Mouse (Mus musculus) Patski (cell line): Measurements from ENCODE around the gene Pfkfb2. TPM values are rescaled to one million over a fixed set of nuclear protein-coding genes. Genes with fewer than 3 reads are reported as not detected.
"Not testable (repeated sequence)": the region's sequence is repeated elsewhere in the genome, so short reads cannot be mapped to it uniquely, and the experiment has no call there.

Experiments used
- ATAC-seq: fragments of 100-300 bp; one replicate; pipeline ENCODE4 v1.8.0; 2021
- CTCF ChIA-PET: fragments of 350-600 bp; sonication (Branson Sonifier 250); formaldehyde crosslinking; loops from one replicate; lab custom pipeline; 2022; ENCODE audit warnings: inconsistent platforms; lab: Charles Lee
- POLR2A ChIA-PET: fragments of 350-600 bp; sonication (Branson Sonifier 250); formaldehyde crosslinking; loops from one replicate; lab custom pipeline; 2022; ENCODE audit warnings: antibody characterized with exemption, inconsistent platforms; lab: Charles Lee
- DNase-seq: peaks from one replicate; pipeline ENCODE4 v3.0.0-alpha.2; 2011; ENCODE audit warnings: low read depth, low spot score
- H3K27me3 ChIP-seq: fragments of 371-371 bp; one replicate; pipeline ENCODE4 v1.5.1; 2021
- CTCF ChIP-seq: fragments of 100-300 bp; IDR thresholded peaks from one replicate; pipeline ENCODE4 v1.5.1; 2021
- in situ Hi-C: fragments of 300-500 bp; cut with MboI; formaldehyde crosslinking; loops from 3 replicates; pipeline ENCODE4 v1.11.1; 2018; ENCODE audit warnings: low pct_unique_long_range_greater_than_20kb, mixed read lengths
- polyA plus RNA-seq: library from polyadenylated mRNA; unstranded; gene quantifications from one replicate; pipeline ENCODE4 v1.2.3, GENCODE M21; 2021

Gene Pfkfb2
- polyA plus RNA-seq, 1 experiment from 2014 or later: 26.0 TPM

DNA sequence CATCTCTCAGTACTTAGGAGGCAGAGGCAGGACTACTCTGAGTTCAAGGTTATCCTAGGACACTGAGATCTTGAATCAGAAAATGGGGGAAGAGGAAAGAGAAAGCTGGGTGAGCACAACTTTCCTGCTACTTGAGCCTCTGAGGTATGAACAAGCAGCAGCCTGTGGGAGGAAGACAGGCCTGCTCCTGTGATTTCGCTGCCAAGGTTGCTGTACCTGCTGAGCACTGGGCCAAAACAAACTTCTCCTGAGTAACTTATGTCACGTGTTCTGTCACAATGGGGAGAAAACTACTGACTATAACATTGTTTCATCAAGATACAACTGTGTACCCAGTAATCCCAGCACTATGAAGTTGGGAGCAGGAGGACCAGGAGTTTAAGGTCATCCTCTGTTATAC lies 25.4 kb downstream of the Pfkfb2 start:
- no peak for TF ChIP-seq CTCF
- CTCF ChIA-PET: no interaction called here
- ATAC-seq: no peak
- POLR2A ChIA-PET: no interaction called here
- in situ Hi-C loops: loop anchor here (5.0 kb wide), 1 partner anchor 79 kb away; no protein-coding TSS in a partner anchor
- DNase-seq: no peak
- no peaks in the 10 kb centered on the region for H3K27me3 ChIP-seq

DNA sequence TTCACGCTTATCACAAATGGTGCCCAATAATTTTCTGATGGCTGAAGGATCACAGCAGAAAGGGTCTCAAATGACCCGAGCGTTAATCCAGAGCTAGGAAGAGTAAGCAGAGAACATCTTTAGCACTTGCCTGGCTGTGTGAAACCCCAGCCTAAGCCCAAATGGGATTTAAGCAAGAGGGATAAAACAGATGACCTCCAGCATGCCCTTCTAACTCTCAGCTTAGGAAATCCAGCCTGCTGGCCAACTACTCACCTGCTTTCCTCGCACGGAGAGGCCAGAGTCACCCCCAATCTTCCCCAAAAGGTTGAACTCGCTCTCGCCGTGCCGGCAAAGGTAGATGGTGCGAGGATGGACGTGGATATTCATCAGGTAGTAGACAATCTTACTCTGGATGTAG lies 27.1 kb downstream of the Pfkfb2 start:
- in situ Hi-C loops: loop anchor here (5.0 kb wide), 1 partner anchor 80 kb away; no protein-coding TSS in a partner anchor
- POLR2A ChIA-PET: no interaction called here

DNA sequence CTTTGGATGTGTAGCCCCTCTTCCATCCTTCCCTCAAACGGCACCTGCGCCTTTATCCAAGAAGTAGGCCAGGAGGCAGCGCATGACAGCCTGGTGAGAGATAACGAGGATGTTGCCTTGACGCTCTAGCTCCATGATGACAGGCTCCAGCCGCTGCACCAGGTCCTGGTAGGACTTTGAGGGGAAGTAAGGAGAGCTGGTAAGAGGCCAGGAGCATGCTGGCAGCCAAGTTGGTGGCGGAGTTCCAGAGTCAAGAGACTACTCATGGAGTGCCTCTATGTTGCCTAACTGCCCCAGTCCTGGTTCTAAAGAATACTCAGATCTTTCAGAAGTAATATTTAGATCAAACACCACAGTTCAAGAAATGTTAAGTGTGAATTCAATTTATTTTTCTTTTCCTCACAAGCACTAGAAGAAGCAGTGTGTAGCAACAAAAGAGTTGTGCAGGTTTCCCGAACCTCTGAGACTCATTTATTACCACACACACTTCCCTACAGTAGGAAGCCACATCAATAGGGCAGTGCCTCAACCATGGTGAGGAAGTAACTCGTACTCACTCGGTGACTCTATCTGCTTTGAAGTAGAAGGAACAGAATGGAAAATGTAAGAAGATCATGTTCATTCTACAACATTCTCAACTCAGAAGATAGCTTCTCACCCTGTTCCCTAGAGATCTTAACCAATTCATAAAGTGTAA lies 29.0 kb downstream of the Pfkfb2 start:
- ChIA-PET POLR2A (no interaction called here), CTCF (no interaction called here)
- in situ Hi-C loops: loop anchor here (5.0 kb wide), 1 partner anchor 82 kb away; no protein-coding TSS in a partner anchor
- no peaks in the 10 kb centered on the region for H3K27me3 ChIP-seq
- ATAC-seq (no peak), DNase-seq (no peak)
- no peak for TF ChIP-seq CTCF

More for the DNA sequence above, 27.1 kb downstream of the Pfkfb2 start:
- no peak for TF ChIP-seq CTCF
- ATAC-seq: no peak
- CTCF ChIA-PET: interaction anchor here (1.4 kb wide), 1 partner anchor 14 kb away, joined by 3 read pairs; the partner anchor contains the start of gene Gm29427
- no peaks in the 10 kb centered on the region for H3K27me3 ChIP-seq
- DNase-seq: no peak

DNA sequence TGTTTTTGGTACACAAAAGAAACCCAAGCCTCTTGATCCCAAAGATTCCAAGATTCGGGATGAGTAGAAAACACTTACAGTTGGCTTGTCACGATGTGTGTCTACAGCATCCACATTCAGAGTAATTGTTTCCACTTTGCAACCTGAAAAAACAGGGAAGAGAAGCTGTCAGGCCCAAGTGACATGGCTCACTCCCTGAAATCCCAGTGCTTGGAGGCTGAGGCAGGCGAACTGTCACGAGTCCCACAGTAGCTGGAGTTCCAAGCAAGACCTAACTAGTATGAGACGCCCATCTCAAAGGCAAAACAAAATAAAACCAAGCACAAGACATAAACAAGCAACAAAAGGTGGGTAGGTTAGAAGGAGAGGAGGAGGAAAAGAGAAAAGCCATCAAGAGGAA lies 30.5 kb downstream of the Pfkfb2 start:
- H3K27me3 ChIP-seq: no peaks in the 10 kb centered on the region
- DNase-seq (no peak), ATAC-seq (no peak)
- in situ Hi-C loops: no loop called here
- POLR2A ChIA-PET: no interaction called here
- TF ChIP-seq CTCF: no peak
- CTCF ChIA-PET: interaction anchor here (0.8 kb wide), 2 partner anchors 15 to 46 kb away, joined by 3 read pairs; no protein-coding TSS in a partner anchor

DNA sequence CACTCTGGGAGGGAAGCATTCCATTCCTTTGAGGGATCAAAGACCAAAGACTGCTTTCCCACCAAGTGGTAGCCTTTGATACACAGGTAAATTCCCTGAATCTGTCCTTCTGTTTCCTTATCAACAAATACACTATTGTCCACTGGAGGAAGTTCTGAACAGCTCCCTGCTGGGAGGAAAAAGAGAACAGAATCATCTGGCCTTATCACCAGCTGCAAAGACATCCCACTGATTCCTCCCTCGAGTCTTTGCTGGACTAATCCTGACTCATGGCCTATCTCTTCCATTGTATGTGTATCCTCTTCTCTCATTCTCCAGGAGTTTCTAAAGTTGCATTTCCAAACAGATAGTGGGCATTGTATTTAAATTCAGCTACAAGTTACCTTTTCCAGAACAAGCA lies 45.1 kb downstream of the Pfkfb2 start:
- no peak for DNase-seq
- no peak for TF ChIP-seq CTCF
- POLR2A ChIA-PET: no interaction called here
- H3K27me3 ChIP-seq: no peaks in the 10 kb centered on the region
- no peak for ATAC-seq
- CTCF ChIA-PET: interaction anchor here (1.2 to 1.5 kb wide), 2 partner anchors 10 to 18 kb away, joined by 3 read pairs; no protein-coding TSS in a partner anchor
- in situ Hi-C loops: no loop called here

DNA sequence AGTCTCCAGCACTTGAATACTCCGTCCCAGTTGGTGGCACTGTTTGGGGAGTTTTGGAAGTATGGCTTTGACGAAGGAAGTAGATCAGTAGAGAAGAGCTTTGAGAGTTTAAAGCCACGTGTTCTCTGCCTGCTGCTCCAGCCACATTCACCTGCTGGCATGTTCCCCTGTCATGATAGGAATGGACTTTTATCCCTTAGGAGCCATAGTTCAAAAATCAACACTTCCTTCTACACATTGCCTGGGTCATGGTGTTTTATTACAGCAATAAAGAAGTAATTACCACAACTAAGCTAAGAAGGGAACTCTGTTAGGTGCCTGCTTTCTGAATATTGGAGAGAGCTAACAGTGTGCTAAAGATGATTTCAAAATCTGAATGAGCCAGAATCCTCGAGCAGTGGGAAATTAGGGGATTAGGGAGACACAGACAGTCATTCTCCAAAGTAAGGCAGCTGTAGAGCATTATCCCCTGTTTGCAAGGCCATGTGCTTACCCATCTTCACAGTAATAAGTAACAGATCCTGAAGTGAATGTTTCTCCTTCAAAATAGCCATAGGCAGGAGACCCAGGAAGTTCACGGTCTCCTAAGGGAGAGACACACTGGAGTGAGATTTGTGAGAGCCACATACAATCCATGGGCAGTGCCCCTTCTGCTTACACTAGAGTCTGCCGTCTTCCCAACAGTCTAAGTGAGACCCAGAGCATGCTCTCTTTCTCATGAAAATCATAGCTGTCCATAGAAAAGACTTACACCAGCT lies 47.2 kb downstream of the Pfkfb2 start:
- TF ChIP-seq CTCF: no peak
- DNase-seq (no peak), ATAC-seq (no peak)
- CTCF ChIA-PET: interaction anchor here (0.9 to 2.1 kb wide), 3 partner anchors 8 to 66 kb away, joined by 3 to 6 read pairs (median 3); no protein-coding TSS in a partner anchor
- H3K27me3 ChIP-seq: no peaks in the 10 kb centered on the region
- POLR2A ChIA-PET: no interaction called here
- in situ Hi-C loops: no loop called here

DNA sequence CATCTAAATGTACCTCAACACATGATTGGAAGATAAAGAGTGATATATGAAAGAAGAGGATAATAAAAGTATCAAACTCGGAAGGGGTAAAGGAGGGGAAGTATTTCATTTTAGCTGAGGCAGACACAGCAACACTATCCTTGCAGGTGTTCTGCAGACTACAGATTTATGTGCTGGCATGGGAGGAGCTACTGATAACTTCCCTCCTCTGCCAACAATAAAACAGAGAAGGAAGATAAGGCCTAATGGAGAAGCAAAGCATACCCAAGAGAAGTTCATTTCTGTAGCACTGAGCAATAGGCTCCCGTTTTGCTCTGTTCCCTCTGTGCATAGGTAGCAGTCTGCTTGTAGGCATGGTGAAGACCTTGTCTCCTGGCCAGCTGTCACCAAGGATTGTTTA lies 48.0 kb downstream of the Pfkfb2 start:
- H3K27me3 ChIP-seq: no peaks in the 10 kb centered on the region
- DNase-seq: no peak
- POLR2A ChIA-PET: no interaction called here
- in situ Hi-C loops: no loop called here
- TF ChIP-seq CTCF: no peak
- no peak for ATAC-seq
- CTCF ChIA-PET: no interaction called here

DNA sequence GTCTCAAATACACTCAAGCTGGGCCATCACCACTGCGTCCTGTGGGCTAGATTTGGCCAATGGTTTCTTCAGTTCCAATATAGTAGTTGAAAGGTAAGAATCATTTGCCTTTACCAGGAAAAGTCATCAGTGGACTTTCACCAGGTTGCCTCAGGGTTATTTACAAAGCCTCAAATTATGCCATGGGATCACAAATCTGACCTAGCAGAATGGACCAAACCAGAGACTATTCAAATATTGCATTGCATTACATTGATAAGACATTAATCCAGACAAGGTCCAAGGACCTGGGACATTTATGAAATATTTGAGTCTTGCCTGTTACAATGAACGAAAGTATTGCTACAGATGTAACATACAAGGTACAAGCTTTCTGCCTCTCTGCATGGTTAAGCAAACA lies 50.5 kb downstream of the Pfkfb2 start:
- no peak for TF ChIP-seq CTCF
- CTCF ChIA-PET: interaction anchor here (1.5 kb wide), 1 partner anchor 38 kb away, joined by 3 read pairs; no protein-coding TSS in a partner anchor
- in situ Hi-C loops: no loop called here
- no peak for DNase-seq
- POLR2A ChIA-PET: no interaction called here
- H3K27me3 ChIP-seq: no peaks in the 10 kb centered on the region
- no peak for ATAC-seq

DNA sequence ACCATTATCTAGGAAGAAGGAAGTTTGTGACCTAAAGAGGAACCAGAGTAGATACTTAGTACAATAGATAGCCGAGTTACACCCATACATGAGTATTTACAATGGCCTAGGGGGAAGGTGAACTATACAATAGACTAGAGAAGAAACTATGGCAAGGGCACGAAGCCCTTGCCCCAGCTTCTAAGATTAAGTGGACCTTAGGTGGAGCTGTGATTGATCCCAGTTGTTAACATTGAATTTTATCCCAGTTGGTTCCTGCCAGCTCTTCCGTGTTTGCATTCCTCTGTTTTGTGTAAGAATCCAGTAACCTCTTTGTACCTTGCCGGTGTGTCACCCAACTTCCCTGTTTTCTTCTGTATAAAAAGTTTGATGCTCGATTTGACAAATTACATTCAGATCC lies 65.5 kb downstream of the Pfkfb2 start:
- ATAC-seq, CTCF ChIA-PET, in situ Hi-C loops, POLR2A ChIA-PET, H3K27me3 ChIP-seq, DNase-seq: not testable (repeated sequence)

DNA sequence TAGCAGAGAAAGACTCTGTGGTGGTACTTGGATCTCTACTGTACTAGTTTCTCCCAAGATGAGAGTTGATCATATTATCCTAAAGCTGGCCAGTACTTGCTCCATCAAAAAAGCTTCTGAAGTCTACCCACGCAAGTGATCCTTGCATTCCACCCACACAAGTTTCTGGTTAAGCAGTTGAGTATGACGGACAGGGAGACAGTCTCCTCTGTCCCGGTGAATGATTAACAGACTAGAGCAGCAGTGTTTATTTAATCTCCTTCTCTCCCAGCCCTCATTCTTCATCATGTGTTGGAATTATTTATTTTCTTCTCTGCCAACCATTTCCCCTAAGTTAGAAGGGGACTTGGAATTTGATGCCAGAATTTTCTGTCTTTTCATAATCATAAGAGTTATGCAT lies 67.6 kb downstream of the Pfkfb2 start, which contains the start of gene C4bp:
Gene C4bp (minus strand): TSS at position 179 of the 400 bp plus-strand sequence.
- CTCF ChIA-PET: no interaction called here
- POLR2A ChIA-PET: no interaction called here
- ATAC-seq: peak; percentile 69

DNA sequence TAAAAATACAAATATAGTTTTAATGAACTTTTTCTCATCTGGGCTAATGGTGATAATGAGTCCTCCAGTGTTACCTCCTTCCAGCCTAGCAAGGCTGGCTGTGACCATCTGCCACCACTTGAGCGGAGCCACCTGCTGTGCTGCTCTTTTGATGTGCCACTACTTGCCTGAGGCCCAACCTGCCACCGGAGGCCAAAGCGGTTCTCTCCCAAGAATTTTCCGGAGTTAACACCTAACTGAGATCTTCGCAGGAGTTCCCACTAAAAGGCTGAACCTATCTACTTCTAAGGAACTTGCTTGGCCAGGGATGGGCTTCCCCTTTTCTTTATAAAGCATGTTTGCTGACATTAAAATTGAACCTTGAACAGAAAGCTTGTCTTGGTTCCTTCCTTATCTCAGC lies 69.4 kb downstream of the Pfkfb2 start:
- DNase-seq, CTCF ChIA-PET, POLR2A ChIA-PET, H3K27me3 ChIP-seq, ATAC-seq, in situ Hi-C loops: not testable (repeated sequence)

More for the DNA sequence above, 67.6 kb downstream of the Pfkfb2 start, which contains the start of gene C4bp:
- peak; percentile 44 for DNase-seq
- in situ Hi-C loops: no loop called here
- TF ChIP-seq CTCF: no peak
- H3K27me3 ChIP-seq: no peaks in the 10 kb centered on the region
